Mouse (Mus musculus) 416B (cell line): ENCODE results near the gene Arrb1.

Experiments
- DNase-seq: peaks from one replicate; pipeline ENCODE4 v3.0.0; 2011; ENCODE audit warnings: low read depth

Arrb1 gene

GRCm38 (mm10) chr7:99534901-99535735 lies at the start of gene Arrb1:
Gene Arrb1 (plus strand): TSS chr7:99535466.
- DNase-seq, result peak; percentile 99

- DNase-seq, result no peak
These were observed 45.6 kb upstream of the Arrb1 start for GRCm38 (mm10) chr7:99489708-99490107.

- no peak for DNase-seq
These were observed 36.1 kb upstream of the Arrb1 start for GRCm38 (mm10) chr7:99499128-99499527.

- peak; percentile 82 for DNase-seq
These were observed 35.1 kb upstream of the Arrb1 start for GRCm38 (mm10) chr7:99500201-99500600.

- DNase-seq, result no peak
These were observed 34.6 kb upstream of the Arrb1 start for GRCm38 (mm10) chr7:99500655-99501054.

GRCm38 (mm10) chr7:99501148-99501547 lies 34.1 kb upstream of the Arrb1 start:
- no peak for DNase-seq

- no peak for DNase-seq
These were observed 30.7 kb upstream of the Arrb1 start for GRCm38 (mm10) chr7:99504556-99504955.

- DNase-seq, result peak; percentile 71
These were observed 27.1 kb upstream of the Arrb1 start for GRCm38 (mm10) chr7:99508187-99508586.

GRCm38 (mm10) chr7:99510087-99510501 lies 25.2 kb upstream of the Arrb1 start:
- DNase-seq, result no peak

GRCm38 (mm10) chr7:99516092-99516813 lies 19.0 kb upstream of the Arrb1 start:
- no peak for DNase-seq

- DNase-seq, result no peak
These were observed 18.5 kb upstream of the Arrb1 start for GRCm38 (mm10) chr7:99516814-99517157.

GRCm38 (mm10) chr7:99518954-99519644 lies 16.2 kb upstream of the Arrb1 start:
- peak; percentile 57 for DNase-seq

GRCm38 (mm10) chr7:99523121-99523520 lies 12.1 kb upstream of the Arrb1 start:
- no peak for DNase-seq

- DNase-seq, result no peak
These were observed 11.4 kb upstream of the Arrb1 start for GRCm38 (mm10) chr7:99523837-99524236.

GRCm38 (mm10) chr7:99528547-99528946 lies 6.7 kb upstream of the Arrb1 start:
- no peak for DNase-seq

GRCm38 (mm10) chr7:99529410-99529809 lies 5.9 kb upstream of the Arrb1 start:
- DNase-seq, result no peak

- peak; percentile 52 for DNase-seq
These were observed 3.8 kb upstream of the Arrb1 start for GRCm38 (mm10) chr7:99531408-99531970.

- no peak for DNase-seq
These were observed 2.7 kb upstream of the Arrb1 start for GRCm38 (mm10) chr7:99532526-99532925.

- no peak for DNase-seq
These were observed 1.7 kb upstream of the Arrb1 start for GRCm38 (mm10) chr7:99533600-99533999.

- DNase-seq, result no peak
These were observed 765 bp upstream of the Arrb1 start for GRCm38 (mm10) chr7:99534501-99534900.

- DNase-seq, result peak; percentile 87
These were observed 655 bp downstream of the Arrb1 start for GRCm38 (mm10) chr7:99535741-99536501.
